Mouse (Mus musculus) erythroblast, adult 5-6 weeks (primary cell): ENCODE data around the gene Nrg3. TPM values are rescaled to one million over a fixed set of nuclear protein-coding genes. Genes with fewer than 3 reads are reported as not detected.

ENCODE experiments used
- ATAC-seq: replicated peaks from 2 replicates; pipeline ENCODE4 v1.8.0; 2016; ENCODE audit warnings: moderate number of reproducible peaks, mild to moderate bottlenecking, moderate TSS enrichment, inconsistent platforms; ENCODE audit not compliant: poor library complexity, low FRiP score, severe bottlenecking
- total RNA-seq, 2 experiments: library from RNA; stranded (forward) in 1 of 2; stranded (reverse) in 1 of 2; fragments of 150-400 nt in 1 of 2; fragments of 200-764, 138-1000 nt in 1 of 2; gene quantifications; 2 replicates each; pipeline versions ENCODE4 v1.2.3 to v1.2.4; 2015 to 2017; ENCODE audit warnings: low replicate concordance in 2 of 2

Gene Nrg3
- total RNA-seq, 2 experiments from 2014 or later: not detected

- no peak for ATAC-seq
These were observed 771.5 kb downstream of the Nrg3 start for GRCm38 (mm10) chr14:38701413-38701812.

DNA sequence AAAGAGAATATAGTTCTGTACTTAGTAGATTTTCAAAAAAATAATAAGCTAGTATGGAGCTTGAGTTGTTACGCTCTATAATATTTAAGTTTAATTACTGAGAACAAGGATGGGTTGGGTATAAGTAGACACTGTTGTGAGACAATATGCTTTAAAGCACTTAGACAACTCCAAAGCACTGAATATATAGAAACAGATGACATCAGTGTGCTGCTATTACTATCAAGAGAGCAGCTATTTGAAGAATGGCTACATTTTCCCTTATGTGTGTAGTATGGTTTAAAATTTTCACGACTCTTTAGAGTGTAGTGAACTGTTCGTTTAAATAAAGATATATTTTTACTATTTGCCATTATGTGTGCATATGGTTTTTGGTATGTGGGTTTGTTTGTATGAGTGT, 771.9 kb downstream of the Nrg3 start:
- no peak for ATAC-seq

DNA sequence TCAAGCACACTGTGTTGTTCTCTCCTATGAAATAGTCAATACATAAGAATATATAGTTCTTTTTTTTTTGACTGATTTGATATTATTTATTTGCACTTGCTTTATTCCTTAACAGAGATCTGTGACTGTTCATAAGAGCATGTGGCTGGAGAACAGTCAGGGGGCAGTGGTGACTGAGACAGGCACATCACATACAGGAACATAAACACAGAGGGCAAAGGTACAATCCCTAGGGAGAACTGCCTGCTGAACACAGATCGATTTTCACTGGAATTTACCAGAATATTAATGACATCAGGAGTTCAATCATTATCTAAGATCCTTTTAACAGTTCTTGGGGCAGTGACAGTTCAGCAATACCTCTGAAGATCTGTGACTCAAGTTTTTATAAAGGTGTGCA, 812.9 kb downstream of the Nrg3 start:
- ATAC-seq: no peak

DNA sequence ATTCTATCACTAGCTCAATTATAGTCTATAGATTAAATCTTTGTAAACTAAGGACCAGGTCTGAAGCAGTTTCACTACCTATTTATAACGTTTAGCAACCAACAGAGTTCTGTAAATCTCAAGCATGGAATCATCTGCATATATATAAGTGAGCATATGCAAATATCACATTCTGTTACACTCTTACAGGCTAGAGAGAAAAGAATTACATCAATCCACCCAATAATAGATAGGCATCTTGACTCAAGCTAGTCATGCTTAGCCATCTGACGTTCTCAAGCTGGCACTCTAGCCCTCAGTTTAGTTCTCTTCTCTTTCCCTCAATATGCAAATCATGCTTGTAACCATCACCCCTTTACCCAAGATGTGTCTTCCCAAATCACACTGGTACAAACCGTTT, 835.8 kb downstream of the Nrg3 start:
- ATAC-seq: no peak

DNA sequence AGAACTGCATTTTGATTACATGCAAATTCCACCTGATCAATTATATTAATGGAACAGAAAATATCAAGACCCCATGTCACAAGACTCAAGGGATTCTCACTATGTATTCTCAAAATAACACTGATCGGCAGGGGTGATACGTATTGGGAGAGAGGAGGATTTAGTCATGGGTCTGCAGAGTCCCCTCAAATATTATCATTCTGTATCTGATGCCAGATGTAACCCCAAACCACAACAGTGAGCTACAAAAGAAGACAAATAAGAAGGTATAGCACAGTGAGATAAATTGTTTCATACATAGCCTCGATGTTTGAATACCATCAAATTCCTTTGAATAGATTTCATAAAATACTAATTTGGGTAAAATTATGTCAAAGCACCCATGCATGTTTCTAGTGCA, 842.8 kb downstream of the Nrg3 start:
- ATAC-seq: no peak

- ATAC-seq: no peak
These were observed 843.2 kb downstream of the Nrg3 start for GRCm38 (mm10) chr14:38629671-38630070.

DNA sequence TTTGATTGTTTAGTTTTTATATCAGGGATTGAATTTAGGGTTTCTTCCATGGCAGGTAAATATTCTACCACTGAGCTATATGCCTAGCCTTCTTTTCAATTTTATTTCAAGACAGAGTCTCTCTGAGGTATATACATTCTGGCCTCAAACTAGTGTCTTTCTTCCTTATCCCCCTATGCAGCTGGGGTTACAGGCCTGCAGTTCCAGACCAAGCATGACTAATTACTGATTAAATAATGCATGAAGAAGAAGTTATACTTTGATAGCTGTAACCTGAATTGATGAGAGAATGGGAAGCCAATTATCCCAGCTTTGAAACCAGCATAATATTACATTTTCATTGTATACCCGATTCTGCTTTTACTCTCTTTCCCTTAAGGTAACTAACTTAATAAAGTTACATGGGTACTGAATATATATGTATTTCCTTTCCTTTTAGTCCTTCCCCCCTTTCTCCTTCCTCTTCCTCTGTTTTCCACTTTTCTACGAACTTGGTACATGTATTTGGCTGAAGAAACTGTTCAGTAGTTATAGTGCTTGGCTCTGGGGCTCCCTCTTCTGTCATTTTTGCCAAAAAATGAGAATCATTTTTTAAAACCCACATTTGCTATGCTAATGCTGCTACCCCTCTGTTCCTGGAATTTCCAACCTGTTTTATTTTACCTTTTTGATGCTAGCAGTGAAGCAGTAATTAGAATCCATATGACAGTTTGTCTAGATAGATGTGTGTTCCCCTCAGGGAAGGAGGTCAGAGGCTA, 843.8 kb downstream of the Nrg3 start:
- no peak for ATAC-seq

DNA sequence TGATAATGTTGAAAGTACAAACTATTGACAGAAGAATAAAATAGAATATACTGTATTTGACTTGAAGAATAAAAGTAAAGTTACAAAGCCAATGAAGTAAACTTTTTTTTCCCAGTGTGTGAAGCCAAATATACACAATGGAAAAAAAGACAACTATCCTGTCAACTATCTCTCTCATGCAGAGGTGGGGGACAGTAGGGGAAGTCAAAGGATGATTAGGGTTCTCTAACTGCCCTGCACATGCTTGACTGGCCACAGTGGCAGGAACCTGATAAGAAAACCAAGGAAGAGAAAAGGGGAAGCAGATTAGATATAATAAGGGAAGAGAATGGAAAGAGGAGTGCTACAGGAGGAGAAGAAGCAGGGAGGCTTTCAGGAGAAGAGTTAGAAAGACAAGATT, 855.9 kb downstream of the Nrg3 start:
- ATAC-seq: no peak

DNA sequence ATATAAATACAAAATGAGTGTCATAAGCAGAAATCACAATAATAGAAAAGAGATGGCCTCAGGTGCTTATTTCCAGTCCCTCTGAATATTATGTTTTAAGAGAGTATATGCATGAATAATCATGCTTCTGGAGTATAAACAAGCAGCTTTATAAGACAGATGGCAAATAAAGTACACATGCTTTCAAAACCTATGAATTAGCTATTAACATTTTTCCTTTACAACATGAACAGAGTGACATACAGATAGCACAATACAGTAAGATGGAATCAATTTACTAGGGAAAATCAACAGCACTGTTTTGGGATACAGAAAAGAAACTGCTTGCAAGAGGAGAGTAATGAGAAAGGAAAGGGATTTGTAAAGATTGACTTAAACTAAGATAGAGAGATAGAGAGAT, 875.2 kb downstream of the Nrg3 start:
- no peak for ATAC-seq

DNA sequence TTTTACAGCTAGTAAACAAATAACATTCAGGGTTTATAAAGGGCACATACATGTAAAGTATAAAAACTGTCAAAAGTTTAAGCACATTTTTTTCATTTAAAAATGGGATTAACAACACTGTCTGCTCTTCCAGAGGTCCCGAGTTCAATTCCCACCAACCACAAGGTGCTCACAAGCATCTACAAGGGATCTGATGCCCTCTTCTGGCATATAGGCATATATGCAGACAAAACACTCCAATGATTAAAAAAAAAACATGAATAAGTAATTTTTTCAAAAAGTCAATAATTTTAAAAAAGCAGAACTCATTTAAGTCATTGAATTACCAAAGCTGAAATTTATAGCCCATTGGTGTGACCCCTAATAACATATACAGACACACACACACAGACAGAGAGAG, 878.6 kb downstream of the Nrg3 start:
- no peak for ATAC-seq

DNA sequence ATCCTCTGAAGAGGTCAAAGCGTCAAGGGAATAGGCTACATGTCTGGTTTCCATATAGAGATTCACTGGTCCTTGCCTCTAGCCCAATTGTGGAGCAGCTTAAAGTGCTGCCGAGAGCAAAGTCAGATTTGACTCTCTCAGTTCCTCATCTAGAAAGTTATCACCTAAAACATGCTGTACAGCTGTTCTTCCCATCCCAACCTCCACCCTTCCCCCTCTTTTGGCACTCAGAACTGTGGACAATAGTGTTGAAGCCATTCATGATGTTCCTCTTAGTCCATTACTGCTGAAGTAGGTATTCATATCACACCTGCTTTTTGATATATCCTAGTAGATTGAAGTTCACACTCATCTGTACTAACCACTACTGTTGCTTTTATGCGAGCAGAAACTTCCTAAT, 896.1 kb downstream of the Nrg3 start:
- ATAC-seq: no peak

GRCm38 (mm10) chr14:38568184-38568583, 904.7 kb downstream of the Nrg3 start:
- no peak for ATAC-seq

- ATAC-seq: no peak
These were observed 906.7 kb downstream of the Nrg3 start for GRCm38 (mm10) chr14:38566182-38566581.

- ATAC-seq: no peak
These were observed 918.3 kb downstream of the Nrg3 start for GRCm38 (mm10) chr14:38554636-38555035.

DNA sequence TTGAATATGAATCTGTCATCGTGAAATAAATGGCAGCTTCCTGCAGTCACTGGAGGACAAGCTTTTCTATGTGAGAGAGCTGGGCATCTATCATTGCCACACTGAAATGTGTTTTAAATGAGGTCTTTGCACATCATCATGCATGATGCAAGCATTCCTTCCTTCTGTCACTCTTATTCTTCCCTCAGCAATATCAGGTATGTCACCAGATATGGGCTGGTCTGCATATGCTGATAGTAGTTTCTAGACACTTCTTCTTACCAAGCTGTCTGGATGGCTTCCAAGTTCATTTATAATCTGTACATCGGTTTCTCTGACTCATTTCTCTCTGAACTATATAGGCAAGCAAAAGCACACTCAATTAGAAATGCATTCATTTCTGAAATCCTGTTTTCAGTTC, 925.6 kb downstream of the Nrg3 start:
- ATAC-seq: no peak

DNA sequence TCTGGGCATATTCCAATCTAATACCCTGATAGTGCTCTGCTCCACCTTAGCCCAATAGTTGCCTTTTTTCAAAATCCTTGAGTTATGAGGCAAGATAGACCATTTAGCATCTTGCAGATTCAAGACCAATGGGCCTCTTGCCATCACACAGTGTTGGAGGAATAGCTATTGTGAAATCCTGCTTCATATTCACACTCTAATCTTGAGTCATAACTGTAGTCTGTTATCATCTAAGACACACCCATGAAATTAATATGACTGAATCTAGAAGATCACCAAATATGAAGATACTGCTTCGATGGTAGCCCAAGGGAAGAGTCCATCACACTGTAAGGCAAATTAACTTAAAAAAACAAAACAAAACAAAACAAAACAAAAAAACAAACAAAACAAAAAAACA, 937.7 kb downstream of the Nrg3 start:
- ATAC-seq: no peak

- ATAC-seq: no peak
These were observed 939.4 kb downstream of the Nrg3 start for GRCm38 (mm10) chr14:38533495-38533894.

GRCm38 (mm10) chr14:38516232-38516631, 956.7 kb downstream of the Nrg3 start:
- no peak for ATAC-seq

DNA sequence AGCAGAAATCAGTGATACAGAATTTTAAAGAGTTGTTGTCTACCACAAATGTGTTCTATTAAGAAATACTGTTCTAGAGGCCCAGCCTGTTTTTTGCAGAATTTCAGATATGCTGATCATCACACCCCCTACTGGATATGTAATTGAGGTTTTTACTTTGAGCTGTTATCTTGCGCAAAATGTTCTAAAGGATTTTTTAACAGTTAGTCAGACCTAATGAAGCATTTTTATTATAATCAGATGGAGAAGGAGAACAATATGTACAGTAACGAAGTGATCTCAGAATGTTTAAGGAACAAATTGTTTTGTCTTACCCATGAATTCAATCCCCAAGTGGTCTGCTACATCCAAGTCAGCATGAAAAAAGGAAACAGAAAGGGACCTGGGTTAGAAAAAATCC, 963.9 kb downstream of the Nrg3 start:
- ATAC-seq: no peak

DNA sequence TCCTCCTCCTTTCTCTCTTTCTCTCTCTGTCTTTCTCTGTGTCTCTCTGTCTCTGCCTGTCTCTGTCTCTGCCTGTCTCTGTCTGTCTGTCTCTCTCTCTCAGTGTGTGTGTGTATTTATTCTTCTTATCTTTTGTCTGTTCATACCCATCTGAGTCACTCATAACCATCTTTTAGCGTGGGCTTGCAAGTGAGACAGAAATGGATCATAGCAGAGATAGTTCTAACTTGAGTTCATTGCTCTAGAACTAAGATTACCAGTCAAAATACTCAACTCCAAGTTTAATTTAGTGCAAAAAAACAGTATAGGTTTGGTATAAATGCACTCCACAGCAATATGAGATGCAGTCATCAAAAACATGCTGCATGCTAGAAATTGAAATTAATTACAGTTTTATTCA, 977.9 kb downstream of the Nrg3 start:
- ATAC-seq: no peak

- ATAC-seq: no peak
These were observed 1025.8 kb downstream of the Nrg3 start for GRCm38 (mm10) chr14:38447086-38447485.

DNA sequence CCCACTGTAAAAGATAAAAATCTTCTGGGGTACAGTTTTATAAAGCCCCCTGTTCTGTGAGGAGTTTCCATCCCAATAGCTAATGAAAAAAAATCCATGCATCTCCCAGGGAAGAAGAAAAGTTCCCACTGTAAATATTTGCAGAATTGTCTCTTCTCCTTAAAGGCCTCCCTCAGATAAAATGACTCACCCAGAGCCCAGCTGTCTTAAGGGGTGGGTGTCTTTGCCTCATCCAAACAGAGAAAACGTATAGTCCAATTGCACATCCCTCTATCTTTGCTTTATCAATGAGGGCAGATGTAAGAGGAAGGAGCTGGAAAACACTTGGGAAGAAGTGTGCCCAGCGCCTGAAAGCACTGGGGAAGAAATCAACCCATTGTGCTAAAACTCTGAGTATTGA, 1028.1 kb downstream of the Nrg3 start:
- no peak for ATAC-seq
